Mouse (Mus musculus): Measurements from ENCODE around the gene Zfp523. TPM values are rescaled to one million over a fixed set of nuclear protein-coding genes. Genes with fewer than 3 reads are reported as not detected.

Zfp523 gene
- polyA plus RNA-seq, 1 experiment from 2014 or later: 41.4 TPM

DNA sequence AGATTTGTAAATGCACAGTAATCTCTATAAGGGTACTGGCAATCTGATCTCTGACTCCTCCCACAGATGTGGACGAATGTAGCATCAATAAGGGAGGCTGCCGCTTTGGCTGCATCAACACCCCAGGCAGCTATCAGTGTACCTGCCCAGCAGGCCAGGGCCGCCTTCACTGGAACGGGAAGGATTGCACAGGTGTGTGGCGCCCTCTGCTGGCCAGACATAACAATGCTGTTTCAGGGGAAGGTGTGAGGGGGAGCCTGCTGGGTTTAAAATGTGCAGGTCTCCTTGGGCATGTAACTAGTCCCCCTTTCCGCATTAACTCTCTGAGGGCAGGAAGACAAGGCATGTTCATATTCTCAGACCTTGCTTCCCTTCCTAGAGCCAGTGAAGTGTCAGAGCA is 13.3 kb upstream of the Zfp523 start:
- peaks cover 66% of the 10 kb centered on the region for H3K36me3 ChIP-seq
- WGBS: 9% methylated on average over 6 of the region's 6 CpGs
- no peak overlapping the region for H3K4me3 ChIP-seq

DNA sequence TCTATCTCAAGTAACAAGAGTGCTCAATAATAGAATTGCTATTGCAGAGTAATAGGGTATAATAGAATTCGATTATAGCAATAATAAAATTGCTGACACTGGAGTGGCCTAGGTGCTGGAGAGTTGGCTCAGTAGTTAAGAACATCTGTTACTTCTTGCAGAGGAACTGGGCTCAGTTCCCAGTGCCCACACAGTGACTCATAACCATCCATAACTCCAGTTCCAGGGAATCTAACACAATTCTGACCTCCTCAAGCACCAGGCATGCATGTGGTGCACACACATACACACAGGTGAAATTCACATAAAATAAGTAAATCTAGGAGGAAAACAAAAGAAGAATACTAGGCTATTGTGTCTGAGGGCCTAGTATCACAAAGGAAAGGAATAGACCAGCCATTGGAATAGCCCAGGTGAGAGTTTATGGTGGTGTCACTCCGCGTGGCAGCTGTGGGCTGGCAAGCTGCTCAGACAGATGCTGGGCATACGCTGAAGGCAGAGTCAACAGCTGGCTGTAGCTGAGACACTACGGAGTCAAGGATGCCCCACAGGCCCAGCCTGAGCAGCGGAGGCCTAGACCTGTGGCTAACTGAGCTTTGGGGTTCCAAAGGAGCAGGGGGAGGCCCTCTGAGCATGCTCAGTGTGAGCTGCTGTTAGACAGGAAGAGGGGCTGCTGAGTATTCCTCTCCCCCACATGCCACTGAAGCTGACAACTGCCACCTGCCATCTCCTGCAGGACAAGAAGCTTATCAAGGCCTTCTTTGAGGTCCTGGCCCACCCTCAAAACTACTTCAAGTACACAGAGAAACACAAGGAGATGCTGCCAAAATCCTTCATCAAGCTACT is 6.2 kb upstream of the Zfp523 start:
- 78% methylated on average over 6 of the region's 6 CpGs for WGBS
- Histone ChIP-seq H3K4me2 (no peak overlapping the region), H3K27me3 (no peaks in the 10 kb centered on the region), H3K9ac (no peak overlapping the region), H3K27ac (replicated peaks) (no peak overlapping the region), H3K4me3 (no peak overlapping the region), H3K9me3 (no peaks in the 10 kb centered on the region), H3K4me1 (replicated peaks) (peaks cover 25% of the 10 kb centered on the region), H3K36me3 (peaks cover 63% of the 10 kb centered on the region)
- no peak for ATAC-seq (ENCODE audit: low read depth)

More for the DNA sequence above, 13.3 kb upstream of the Zfp523 start:
- Histone ChIP-seq H3K4me1 (replicated peaks) (peaks cover 15% of the 10 kb centered on the region), H3K27ac (replicated peaks) (no peak overlapping the region), H3K27me3 (no peaks in the 10 kb centered on the region), H3K9me3 (no peaks in the 10 kb centered on the region), H3K4me2 (no peak overlapping the region), H3K9ac (no peak overlapping the region)
- ATAC-seq (ENCODE audit: low read depth): peak; percentile 15; the same call in 1 of the 2 replicates

DNA sequence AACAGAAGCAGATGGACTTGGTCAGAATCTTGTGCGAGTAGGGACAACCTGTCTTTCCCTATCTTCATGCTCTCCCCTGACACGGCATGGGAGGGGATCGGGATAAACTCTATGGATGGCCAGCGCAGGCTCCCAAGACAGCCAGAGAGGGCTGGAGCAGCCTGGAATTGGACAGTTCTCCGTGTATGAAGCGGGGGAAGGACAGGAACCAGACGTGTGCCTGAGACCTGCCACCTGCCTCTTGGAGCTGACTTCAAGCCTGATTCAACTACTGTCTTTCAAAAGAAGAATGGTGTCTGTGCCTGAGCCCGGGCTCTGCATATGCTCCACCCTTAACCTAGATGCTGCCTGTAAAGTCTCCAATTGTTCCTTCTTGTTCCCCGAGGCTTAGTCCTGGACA is 4.2 kb upstream of the Zfp523 start:
- H3K4me2 ChIP-seq: no peak overlapping the region
- no peaks in the 10 kb centered on the region for H3K9me3 ChIP-seq
- H3K4me3 ChIP-seq: no peak overlapping the region
- H3K4me1 ChIP-seq (replicated peaks): peaks cover 36% of the 10 kb centered on the region
- 71% methylated on average over 9 of the region's 9 CpGs for WGBS
- peaks cover 43% of the 10 kb centered on the region for H3K36me3 ChIP-seq
- no peak overlapping the region for H3K27ac ChIP-seq (replicated peaks)
- H3K9ac ChIP-seq: peak overlapping the region; percentile 45; the same call in 1 of the 2 replicates
- ATAC-seq (ENCODE audit: low read depth): no peak
- H3K27me3 ChIP-seq: no peaks in the 10 kb centered on the region

DNA sequence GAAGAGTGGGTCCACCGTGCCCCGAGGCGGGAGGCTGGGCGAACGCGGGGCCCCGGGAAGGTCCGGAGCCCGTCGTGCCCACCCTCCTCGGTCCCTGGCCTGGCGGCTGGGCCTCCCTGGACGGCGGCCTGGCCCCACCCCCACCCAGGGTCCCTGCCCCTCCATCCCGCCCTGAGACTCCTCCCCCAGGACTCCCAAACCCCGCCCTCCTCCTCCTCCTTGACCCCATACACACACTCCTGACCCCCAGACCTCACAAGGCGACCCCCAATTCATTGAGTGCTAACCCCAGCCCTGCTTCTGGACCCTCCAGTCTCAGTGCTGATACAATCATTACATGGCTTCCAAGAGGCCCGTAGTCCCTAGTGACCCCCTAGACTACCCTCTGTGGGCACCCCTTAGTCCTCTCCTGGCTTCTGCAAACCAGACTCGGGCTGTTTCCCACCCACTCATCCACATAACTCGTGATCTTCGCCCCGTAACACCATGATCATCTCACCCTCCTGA is 664 bp downstream of the Zfp523 start:
- peak overlapping the region; percentile 87 for H3K4me2 ChIP-seq
- no peaks in the 10 kb centered on the region for H3K9me3 ChIP-seq
- H3K36me3 ChIP-seq: peaks cover 7% of the 10 kb centered on the region
- H3K27me3 ChIP-seq: no peaks in the 10 kb centered on the region
- peak overlapping the region; percentile 78 for H3K4me3 ChIP-seq
- peak; percentile 25 for ATAC-seq (ENCODE audit: low read depth)
- H3K27ac ChIP-seq (replicated peaks): peak overlapping the region; percentile 94
- peaks cover 73% of the 10 kb centered on the region for H3K4me1 ChIP-seq (replicated peaks)
- WGBS: 7% methylated on average over 21 of the region's 22 CpGs
- H3K9ac ChIP-seq: peak overlapping the region; percentile 94

DNA sequence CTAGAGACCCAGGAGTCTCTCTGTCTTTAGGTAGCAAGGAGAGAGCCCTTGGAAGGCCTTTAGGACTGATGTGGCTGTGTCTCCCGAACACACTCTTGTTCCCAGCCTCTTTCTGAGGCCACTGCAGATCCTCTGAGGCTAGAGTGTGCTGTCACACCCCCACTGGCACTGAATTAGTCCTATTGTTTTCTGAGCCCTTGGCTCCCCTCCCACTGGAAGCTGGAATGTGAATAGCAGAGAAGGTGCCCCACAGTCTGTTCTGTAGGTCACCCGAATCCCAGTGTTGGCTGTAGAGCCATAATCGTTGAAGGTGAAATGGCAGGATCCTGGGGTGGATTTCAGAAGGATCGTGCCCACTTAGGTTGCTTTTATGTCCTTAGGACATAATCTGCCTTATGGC is 3.4 kb downstream of the Zfp523 start:
- Histone ChIP-seq H3K27me3 (no peaks in the 10 kb centered on the region), H3K4me2 (no peak overlapping the region; the same call in 1 of the 2 replicates), H3K4me3 (no peak overlapping the region), H3K27ac (replicated peaks) (no peak overlapping the region), H3K9ac (peak overlapping the region; percentile 22; the same call in 1 of the 2 replicates), H3K9me3 (no peaks in the 10 kb centered on the region), H3K4me1 (replicated peaks) (peaks cover 67% of the 10 kb centered on the region), H3K36me3 (peaks cover 13% of the 10 kb centered on the region)
- no peak for ATAC-seq (ENCODE audit: low read depth)
- WGBS: 29% methylated on average over 4 of the region's 4 CpGs

DNA sequence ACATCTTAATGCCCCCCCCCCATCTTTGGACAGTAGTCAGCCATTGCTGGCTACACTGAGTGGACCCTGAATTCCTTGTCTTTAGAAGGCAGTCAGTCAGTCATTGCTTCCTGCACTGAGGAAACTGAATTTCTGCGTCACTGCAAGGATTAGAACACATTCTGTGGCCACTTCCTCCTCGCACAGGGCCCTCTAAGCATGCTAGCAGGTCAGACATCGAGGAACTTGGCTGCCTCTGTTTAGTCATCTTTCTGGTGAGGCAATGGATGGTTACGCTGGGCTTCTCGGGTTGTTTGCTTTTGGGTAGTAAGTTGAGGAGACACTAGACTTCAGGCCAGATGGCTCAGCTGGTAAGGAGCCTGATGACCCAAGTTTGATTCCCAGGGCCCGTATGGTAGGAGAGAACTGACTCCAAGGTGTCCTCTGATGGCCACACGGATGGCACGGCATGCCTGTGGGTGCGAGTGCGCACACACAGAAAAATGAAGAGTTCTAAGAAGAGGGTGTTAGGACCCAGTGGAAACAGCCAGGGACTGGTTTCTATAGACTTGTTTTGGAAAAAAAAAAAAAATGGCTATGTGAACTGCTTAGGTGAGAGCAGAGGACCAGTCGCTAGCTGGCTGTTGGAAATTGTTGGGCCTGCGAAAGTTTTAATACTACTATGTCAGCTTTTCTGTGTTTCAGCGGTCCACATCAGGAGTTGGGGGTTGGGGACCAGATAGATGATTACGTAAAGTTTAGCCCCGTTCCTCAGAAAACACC is 4.0 kb downstream of the Zfp523 start:
- peaks cover 13% of the 10 kb centered on the region for H3K36me3 ChIP-seq
- no peak overlapping the region for H3K9ac ChIP-seq
- H3K4me3 ChIP-seq: no peak overlapping the region
- no peak overlapping the region for H3K4me2 ChIP-seq
- no peaks in the 10 kb centered on the region for H3K9me3 ChIP-seq
- no peak for ATAC-seq (ENCODE audit: low read depth)
- H3K27me3 ChIP-seq: no peaks in the 10 kb centered on the region
- peaks cover 62% of the 10 kb centered on the region for H3K4me1 ChIP-seq (replicated peaks)
- H3K27ac ChIP-seq (replicated peaks): no peak overlapping the region
- 83% methylated on average over 15 of the region's 15 CpGs for WGBS

DNA sequence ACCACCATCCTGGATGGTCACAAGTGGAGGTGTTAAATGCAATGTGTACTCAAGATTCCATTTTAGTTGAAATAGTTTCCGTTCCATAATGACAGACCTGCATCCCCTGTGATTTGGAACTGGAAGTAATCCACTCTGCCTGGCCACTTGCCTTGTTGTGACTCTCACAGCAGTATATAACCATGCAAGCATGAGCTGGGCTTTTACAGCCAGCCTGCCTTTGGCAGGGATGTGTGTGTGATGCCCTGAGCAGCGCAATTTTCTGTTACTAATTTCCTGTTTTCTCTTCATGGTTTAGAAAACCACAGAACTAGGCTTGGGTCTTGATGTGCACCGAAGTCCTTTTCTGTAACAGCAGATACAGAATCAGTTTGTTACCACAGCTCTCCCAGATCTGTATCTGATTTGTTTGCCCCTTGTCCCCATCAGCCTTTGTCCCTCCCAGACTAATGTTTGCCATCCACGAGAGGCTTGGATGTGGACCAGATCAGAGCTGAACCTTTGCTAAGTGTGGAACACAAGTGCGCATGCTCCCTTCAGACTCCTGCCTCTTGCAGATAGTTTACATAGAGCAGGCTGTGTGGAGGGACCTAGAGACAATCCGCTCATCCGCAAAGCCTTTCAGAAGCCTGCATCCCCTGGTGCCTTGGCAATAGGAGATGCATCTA is 8.2 kb downstream of the Zfp523 start:
- Histone ChIP-seq H3K9me3 (no peaks in the 10 kb centered on the region), H3K4me1 (replicated peaks) (peaks cover 32% of the 10 kb centered on the region), H3K36me3 (peaks cover 13% of the 10 kb centered on the region), H3K27ac (replicated peaks) (no peak overlapping the region), H3K9ac (no peak overlapping the region), H3K4me3 (no peak overlapping the region), H3K4me2 (no peak overlapping the region), H3K27me3 (no peaks in the 10 kb centered on the region)
- 87% methylated on average over 7 of the region's 7 CpGs for WGBS
- no peak for ATAC-seq (ENCODE audit: low read depth)

- H3K27ac ChIP-seq (replicated peaks): no peak overlapping the region
Observed at GRCm38 (mm10) chr17:28188313-28188712, 11.4 kb downstream of the Zfp523 start.

GRCm38 (mm10) chr17:28192754-28193153 is 15.8 kb downstream of the Zfp523 start:
- no peaks in the 10 kb centered on the region for H3K27me3 ChIP-seq
- WGBS: 78% methylated on average over 1 of the region's 1 CpGs
- 0 out of 2 replicates have a peak, but pooled peaks cover 3% of the 10 kb centered on the region for H3K4me1 ChIP-seq (replicated peaks)
- H3K4me2 ChIP-seq: no peak overlapping the region
- peaks cover 75% of the 10 kb centered on the region for H3K36me3 ChIP-seq
- no peak overlapping the region for H3K27ac ChIP-seq (replicated peaks)
- H3K9ac ChIP-seq: no peak overlapping the region
- no peak for ATAC-seq (ENCODE audit: low read depth)
- H3K9me3 ChIP-seq: no peaks in the 10 kb centered on the region
- H3K4me3 ChIP-seq: no peak overlapping the region

More at GRCm38 (mm10) chr17:28188313-28188712, 11.4 kb downstream of the Zfp523 start:
- H3K9ac ChIP-seq: no peak overlapping the region
- H3K36me3 ChIP-seq: peaks cover 44% of the 10 kb centered on the region
- H3K9me3 ChIP-seq: no peaks in the 10 kb centered on the region
- no peak for ATAC-seq (ENCODE audit: low read depth)
- no peak overlapping the region for H3K4me3 ChIP-seq
- no peaks in the 10 kb centered on the region for H3K27me3 ChIP-seq
- H3K4me1 ChIP-seq (replicated peaks): peaks cover 2% of the 10 kb centered on the region; the same call in 1 of the 2 replicates
- no peak overlapping the region for H3K4me2 ChIP-seq
- 92% methylated on average over 5 of the region's 5 CpGs for WGBS

DNA sequence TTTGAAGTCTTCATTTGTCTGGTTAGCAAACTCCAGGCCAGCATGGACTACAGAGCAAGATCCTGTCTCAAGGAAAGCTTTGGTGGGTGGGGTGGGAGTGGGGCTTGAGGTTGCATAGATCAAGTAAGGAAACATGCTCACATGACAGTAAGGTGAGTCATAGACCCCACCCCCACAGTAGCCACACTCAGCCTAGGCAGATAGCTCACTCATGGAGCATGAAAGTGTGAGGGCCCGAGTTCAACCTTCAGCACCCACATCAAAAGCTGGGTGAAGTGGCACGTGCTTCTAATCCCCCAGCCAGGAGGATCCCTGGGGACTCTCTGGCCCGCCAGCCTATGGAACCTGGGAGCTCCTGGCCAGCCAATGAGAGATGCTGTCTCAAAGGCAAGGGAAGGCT is 16.6 kb downstream of the Zfp523 start:
- no peak overlapping the region for H3K4me3 ChIP-seq
- no peaks in the 10 kb centered on the region for H3K27me3 ChIP-seq
- 86% methylated on average over 3 of the region's 3 CpGs for WGBS
- no peaks in the 10 kb centered on the region for H3K9me3 ChIP-seq
- H3K27ac ChIP-seq (replicated peaks): no peak overlapping the region
- H3K4me1 ChIP-seq (replicated peaks): 0 out of 2 replicates have a peak, but pooled peaks cover 3% of the 10 kb centered on the region
- H3K4me2 ChIP-seq: no peak overlapping the region
- ATAC-seq (ENCODE audit: low read depth): no peak
- H3K36me3 ChIP-seq: peaks cover 83% of the 10 kb centered on the region
- H3K9ac ChIP-seq: no peak overlapping the region

DNA sequence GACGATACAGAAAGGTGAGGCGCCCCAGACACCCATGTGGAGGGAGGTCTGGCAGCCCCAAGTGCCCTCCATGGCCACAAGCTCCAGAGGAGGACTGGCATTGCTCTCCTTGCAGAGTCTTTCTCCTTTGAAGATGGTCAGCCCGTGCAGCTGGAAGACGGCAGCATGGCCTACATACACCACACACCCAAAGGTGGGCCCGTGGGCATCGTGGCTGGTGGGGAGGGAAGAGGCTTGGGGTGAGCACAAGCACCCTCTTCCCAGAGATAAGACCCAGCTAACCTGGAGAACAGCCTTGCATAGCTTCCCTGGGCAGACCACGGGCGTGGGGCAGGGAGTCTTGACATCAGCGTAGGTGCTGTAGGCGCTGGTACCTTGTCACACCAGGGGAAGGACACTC is 18.1 kb downstream of the Zfp523 start:
- Histone ChIP-seq H3K4me3 (no peak overlapping the region), H3K27ac (replicated peaks) (no peak overlapping the region), H3K9me3 (no peaks in the 10 kb centered on the region), H3K27me3 (no peaks in the 10 kb centered on the region), H3K4me2 (no peak overlapping the region), H3K4me1 (replicated peaks) (0 out of 2 replicates have a peak, but pooled peaks cover 3% of the 10 kb centered on the region), H3K36me3 (peaks cover 89% of the 10 kb centered on the region), H3K9ac (no peak overlapping the region)
- 97% methylated on average over 10 of the region's 10 CpGs for WGBS
- no peak for ATAC-seq (ENCODE audit: low read depth)
